Mouse (Mus musculus) right cerebral cortex, adult 2 months (tissue): ENCODE results near the gene Dhrs1.

Source experiments
- DNase-seq, 2 experiments: peaks; one replicate each; pipeline ENCODE4 v3.0.0; 2021 to 2022; ENCODE audit warnings: low spot score in 2 of 2

Gene Dhrs1

DNA sequence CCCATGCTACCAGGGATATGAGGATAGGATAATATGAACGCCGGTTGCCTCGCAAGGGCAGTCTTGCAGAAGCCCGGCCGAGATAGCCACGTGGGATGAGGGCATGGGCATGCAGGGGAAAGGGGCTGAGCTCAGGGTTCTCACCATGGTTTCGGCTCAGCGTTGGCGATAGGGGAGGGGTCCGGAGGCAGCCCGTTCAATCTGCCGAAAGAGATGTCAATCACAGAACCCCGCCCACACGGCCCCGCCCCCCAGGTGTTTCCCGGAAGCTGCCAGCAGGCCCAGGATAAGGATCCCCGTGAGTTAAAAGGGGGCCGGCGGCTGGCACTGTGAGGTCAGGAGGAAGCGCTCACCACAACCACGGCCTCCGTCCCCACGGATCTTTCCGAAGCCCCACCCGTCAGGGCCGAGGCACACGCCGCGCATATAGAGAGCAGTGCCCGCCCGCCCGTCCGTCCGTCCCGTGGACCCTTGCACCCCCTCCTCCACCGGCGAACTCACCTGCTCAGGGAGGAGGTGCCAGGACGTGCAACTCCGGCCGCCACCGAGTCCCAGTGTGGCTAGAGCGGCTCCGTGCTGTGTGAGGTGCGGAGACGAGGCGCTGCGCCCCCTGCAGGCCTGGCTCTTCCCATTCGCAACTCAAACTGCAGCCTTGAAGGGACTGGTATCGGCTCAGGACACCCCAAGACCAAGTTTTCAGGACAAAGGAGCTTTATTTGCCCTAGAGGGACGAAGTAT, 23.6 kb downstream of the Dhrs1 start, which contains the start of gene Rabggta:
Gene Rabggta (minus strand): TSS at position 564 of the 738 bp plus-strand sequence.
- peak; percentile 91 to 97 for DNase-seq

DNA sequence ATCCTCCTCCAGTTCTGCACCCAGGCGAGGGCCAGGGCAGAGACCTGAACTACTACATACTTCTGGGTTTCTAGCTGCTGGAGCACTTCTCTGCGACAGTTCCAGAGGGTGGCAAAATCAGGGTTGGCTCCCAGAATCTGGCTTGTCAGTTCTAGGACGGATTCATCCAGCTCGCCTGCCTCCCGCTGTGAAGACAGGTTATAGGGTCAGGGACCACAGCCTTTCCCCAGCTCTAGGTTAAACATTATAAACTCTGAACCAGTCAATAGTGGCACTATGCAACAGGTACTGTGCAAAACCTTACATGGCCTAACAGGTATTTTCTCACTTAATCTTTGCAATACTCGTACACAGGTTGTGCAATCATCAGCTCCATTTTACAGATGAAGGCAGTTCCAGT, 24.4 kb downstream of the Dhrs1 start:
- no peak for DNase-seq

DNA sequence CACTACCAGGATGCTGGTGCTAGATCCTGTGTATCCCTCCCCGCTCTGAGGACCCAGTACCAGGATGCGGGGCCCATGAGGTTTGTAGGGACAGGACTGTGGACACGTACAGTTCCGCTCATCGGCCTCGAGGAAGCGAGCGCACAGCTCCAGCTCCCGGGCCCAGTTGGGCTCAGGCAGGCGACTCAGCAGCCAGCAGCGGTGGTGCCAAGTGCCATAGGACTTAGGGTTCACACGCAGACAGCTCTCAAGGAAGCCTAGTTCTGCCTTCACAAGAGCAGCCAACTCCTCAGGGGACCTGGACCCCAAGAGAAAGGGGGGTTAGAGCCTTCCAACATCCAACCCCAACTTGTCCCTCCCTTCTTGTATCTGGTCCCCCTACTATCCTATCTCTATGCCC, 24.8 kb downstream of the Dhrs1 start:
- no peak for DNase-seq

DNA sequence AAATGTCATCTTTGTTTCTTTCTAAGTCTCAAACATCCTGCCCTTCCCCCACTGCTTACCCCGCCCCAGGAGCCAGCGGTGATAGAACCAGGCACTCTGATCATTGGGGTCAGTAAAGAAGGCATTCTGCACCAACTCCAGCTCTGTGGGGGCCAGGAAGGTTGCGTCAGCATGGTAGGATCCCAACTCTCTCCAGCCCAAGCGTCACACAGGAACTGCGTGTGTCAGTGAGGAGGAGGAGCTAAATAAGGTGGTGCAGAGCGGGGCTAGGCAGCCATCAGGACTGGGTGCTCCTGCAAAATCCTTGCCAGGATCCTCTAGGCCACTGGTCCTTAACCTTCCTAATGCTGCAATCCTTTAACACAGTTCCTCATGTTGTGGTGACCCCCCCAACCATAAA, 25.8 kb downstream of the Dhrs1 start:
- no peak for DNase-seq

DNA sequence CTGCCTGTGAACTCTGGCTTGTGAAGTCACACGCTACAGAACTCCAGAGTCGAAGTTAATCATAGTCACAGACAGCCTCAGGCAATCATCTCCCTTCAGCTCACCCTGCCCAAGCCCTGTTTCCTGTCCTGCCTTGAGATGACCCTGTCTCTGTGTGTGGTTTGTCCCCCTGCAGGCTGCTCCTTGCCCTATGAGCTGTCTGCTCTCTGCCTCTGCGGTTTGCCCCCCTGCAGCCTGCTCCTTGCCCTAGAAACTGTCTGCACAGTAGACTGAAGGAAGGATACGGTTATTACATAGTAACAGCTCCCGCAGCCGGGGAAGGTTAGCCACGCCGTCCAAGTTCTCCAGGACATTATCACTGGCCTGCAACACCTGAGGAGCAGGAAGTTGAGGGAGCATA, 28.6 kb downstream of the Dhrs1 start:
- DNase-seq = no peak

DNA sequence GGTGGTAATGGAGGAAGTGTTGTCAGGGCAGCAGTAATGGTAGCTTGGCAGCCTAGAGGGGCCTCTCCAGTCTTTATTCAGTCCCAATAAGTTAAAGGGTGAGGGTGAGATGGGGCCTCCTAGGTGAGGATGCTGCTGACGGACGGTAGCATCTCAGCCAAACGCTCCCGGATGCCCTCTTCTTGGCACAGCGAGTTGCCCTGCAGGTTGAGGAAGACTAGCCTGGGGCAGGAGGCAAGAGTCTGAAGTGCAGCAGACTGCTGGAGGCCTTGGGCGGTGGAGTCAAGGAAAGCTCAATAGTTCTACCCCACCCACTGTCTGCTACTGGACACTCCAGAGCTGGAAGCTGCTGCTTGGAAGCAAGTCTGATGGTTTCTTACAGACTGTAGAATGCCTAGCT, 29.2 kb downstream of the Dhrs1 start:
- DNase-seq = no peak

DNA sequence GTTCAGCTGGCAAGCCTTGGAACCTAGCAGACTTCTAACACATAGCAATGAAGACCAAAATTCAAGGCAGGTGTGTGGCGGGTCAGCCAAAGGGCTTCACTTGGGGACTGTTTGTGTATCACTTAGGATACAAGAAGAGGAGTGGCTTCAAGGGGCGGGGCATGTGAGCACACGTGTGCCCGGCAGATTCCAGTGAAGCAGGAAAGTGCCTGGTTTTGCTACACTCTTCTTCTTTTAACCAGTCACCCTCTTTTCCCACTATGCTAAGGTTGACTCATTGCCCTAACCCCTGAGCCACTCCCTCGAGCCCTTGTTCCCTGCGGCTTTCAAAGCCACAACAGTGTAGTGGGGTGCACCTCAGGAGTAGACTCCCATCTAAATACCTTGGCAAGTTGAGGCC, 30.6 kb downstream of the Dhrs1 start:
- no peak for DNase-seq

DNA sequence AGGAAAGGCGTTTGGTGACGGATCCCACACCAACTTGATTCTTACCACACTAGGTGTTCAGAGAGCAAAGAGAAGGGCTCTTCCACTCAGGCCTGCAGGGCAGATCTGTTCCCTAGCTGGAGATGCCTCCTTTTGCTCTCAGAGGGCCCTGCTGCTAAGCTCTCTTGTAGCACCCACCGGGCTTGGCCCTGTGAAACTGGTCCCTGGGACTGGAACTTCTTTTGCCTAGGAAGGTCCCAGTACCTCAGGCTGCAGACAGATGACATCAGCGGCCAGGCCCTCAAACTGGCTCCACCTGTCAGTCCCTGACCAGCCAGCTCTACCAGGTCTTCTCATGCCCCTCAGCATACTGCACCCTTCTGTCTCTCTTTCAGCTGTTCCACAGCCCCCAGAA, 31.8 kb downstream of the Dhrs1 start, which contains the start of gene Tgm1:
Gene Tgm1 (minus strand): TSS at position 198 of the 394 bp plus-strand sequence.
- no peak for DNase-seq

DNA sequence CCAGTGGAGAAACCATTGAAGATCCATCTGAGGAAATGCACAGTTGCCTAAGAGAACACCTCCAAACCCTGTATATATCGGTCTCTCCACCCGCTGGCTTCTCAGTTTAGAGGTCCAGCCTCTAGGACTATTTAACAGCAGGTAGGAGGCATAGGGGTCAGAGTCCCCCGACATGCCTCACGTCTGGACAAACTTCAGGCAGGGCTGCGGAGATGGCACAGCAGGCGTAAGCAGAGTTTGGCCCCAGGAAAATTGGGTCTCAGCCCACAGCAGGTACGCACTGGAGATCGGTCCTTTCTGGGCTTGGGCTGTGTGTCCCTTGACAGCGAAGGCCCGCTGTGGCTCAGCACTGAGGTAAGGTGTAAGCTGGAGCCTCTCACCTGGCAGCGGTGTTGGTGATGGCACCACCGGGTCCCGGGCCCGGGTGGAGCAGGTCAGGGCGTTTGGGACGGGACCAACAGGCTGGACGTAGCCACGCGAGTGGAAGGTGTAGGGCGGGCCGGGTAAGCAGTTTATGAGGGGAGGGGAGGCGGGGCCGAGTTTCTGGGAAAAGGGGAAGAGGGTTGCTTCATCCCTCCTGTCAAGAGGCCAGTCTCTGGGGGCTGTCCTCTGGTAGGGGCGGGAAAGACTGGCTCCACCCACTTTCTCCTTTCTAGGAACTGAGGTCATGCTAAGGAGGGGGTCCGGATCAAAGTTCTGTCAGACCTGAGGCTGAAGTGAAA, 32.3 kb downstream of the Dhrs1 start:
- DNase-seq = no peak

DNA sequence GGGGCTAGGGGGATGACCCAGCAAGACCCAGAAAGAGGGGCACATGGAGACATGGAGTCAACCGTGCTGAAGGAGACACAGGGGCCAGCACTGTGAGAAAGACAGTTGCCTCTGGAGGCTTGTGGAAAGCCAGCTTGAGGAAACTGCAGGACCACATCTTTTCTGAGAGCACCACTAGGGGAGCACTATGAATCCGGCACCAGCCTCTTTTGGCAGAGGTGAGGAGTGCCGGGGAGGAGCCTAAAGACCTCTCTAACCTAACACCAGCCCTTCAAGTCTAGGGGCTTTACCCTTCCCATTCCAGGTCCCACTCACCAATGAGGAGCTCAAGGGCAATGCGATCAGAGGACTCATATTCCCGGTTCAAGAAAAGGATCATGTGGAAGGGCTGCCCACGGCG, 33.7 kb downstream of the Dhrs1 start:
- no peak for DNase-seq

DNA sequence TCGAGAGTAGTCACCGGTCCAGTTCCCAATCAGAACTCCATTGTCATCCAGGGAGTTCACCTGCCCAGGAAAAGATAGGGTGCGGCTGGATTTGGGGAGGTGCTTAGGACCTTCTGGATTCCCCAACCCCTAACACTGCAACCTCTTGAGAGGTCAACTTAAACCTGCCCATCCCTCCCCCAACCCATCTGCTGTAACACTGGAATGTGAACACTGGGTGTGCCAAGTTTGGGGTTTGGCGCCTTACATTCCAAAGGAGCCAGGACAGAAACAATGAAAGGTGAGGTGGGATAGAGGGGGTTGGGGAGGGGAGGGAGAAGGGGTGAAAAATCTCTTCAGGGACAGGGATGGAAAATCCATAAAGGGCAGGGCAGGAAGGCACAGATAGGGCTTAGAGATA, 36.0 kb downstream of the Dhrs1 start:
- no peak for DNase-seq

DNA sequence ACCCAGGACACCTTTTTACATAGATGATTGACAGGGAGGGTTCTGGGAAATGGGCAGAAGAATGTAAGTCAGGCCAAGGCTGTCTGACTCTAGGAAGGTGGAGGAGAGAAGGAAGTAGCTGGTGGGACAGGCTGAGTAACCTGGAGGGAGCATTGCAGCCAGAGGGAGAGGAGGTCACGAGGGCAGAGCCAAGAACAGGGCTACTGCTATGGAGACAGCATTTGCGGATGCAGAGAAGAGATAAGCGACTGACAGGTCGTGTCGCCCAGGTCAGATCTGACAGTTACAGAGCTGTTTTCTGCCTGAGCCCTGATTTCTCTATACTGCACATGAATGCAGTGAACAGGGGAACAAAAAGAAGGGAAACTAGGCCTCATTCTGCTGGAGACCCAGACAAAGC, 38.1 kb downstream of the Dhrs1 start:
- DNase-seq = no peak

DNA sequence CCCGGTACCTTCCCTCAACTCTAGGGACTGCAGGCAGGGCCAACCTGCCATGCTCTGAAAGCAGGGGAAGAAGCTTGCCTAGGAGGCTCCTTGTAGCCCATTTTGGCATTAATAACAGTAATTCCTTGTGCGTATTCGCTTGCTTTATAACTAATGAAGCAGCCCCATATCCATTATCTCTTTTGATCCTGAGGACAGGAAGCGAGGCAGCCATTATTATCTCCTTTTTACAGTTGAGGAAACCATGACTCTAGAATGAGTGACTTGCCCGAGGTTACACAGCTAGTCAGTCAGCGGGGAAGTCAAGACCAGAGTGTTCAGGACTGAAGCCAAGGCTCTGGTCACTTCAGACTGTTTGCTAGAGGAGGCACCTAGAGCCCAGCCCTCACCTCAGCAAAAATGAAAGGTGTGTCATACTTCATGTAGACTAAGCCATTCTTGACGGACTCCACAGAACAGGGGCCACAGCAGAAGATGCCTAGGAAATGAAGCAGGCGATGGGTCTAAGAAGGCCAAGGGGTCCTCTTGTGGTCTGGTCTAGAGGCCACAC, 39.4 kb downstream of the Dhrs1 start:
- no peak for DNase-seq

DNA sequence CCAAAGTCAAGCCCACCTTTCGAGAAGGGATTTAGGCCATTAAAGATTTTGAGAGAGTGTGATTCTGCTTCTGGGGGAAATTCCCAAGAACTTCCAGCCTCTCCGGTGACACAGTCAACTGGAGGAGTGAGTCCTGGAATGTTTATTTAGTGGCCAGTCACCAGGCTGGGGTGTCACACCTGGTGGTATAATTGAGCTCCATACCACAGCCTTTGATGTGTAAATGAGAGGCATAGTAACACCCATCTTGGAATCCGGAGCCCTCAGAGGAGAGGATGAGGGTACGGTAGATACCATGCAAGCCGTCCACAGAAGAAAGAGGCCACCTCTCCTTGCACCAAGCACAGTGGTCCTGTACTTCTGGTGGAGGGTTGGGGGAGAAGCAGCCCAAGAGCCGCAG, 42.7 kb downstream of the Dhrs1 start:
- no peak for DNase-seq

DNA sequence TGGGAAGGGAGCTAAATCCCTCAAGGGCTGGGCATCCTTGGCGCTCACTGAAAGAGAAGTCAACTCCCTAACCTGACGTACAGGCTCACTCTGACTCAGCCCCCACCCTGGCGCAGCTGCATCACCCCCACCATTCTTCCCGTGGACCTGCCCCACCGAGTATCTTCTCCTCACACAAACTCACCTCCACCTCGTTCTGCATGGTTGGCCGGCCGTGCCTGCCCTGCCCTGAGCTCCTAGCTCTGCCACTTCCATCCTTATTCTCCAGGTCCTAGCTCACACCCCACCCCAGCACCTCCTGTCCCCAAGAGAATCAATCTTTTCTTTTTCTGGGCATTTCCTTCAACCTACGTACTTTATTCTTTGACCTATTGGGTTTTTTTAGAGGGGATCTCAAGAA, 44.4 kb downstream of the Dhrs1 start:
- no peak for DNase-seq

DNA sequence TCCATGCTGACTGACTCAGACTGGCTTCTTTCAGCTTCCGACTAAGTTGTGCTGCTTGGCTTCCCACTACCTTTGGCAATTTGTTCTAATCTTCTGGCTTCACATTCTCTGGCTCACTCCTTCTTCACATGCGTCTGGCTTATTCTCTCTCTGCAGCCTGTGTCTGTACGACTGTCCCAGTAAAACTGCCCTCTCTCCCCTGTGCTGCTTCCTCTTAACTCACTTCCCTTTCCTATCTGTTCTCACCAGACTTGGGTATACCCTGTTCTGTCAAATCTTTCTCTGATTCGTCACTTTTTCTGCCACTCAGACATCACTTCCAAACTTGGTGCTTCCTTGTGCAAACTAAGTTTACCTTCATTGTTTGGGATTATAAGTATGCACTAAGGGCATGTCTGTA, 48.3 kb downstream of the Dhrs1 start:
- no peak for DNase-seq

DNA sequence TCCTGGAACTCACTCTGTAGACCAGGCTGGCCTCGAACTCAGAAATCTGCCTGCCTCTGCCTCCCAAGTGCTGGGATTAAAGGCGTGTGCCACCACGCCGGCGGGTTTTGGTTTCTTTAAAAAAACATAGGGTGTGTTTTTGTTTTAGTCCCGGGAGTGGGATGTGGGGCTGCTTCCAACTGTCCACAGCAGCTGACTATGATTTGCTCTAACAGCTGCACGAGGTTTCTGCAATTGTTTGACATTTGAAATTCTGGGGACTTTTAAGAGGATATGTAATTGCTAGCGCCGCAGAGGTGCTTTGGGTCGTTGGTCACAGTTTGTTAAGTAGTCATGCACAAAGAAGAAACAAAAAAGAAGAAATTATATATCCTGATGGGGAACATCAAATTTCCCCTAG, 56.1 kb downstream of the Dhrs1 start:
- DNase-seq = no peak
